Mouse (Mus musculus) testis, adult 2 months (tissue): Measurements from ENCODE around the gene Gm21969.

Source experiments
- CTCF ChIP-seq: fragments of 200-500 bp; IDR thresholded peaks from 2 replicates; pipeline ENCODE4 v1.5.1; 2012; ENCODE audit warnings: low read depth, mild to moderate bottlenecking, inconsistent platforms, low read length, moderate library complexity; ENCODE audit not compliant: control insufficient read depth, insufficient read depth, insufficient replicate concordance
- POLR2A ChIP-seq: fragments of 200-500 bp; IDR thresholded peaks from 2 replicates; pipeline ENCODE4 v1.6.1; 2012; ENCODE audit warnings: low read depth, mild to moderate bottlenecking, inconsistent platforms, low read length, moderate library complexity; ENCODE audit not compliant: control insufficient read depth

DNA sequence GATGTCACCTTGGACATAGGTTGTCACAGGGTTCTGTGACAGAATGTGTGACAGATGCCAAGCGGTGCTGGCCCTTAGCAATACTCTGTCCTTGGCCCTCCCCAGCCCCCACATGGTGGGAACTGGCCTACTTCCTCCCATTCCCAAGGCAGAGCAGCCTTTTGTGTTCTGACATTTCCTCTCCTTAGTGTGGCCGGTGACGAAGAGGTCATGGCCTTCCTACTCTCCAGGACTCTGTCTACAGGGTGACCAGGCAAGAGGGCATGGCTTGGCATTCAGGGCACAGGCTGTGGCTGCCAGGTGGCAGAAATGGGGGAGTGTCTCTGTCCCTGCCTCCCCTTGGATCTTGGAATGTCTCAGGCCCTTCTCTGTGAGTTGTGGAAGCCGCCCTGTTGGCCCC is 15.6 kb upstream of the Gm21969 start:
- TF ChIP-seq CTCF (no peak), POLR2A (no peak)
